Mouse (Mus musculus): ENCODE results near the gene Gm9008.
"Not testable (repeated sequence)": the region's sequence is repeated elsewhere in the genome, so short reads cannot be mapped to it uniquely, and the experiment has no call there.

Gm9008 gene

GRCm38 (mm10) chr6:76497054-76497835 is at the start of gene Gm9008:
Gm9008 (minus strand) TSS chr6:76497784.
- DNase-seq (ENCODE audit: low read depth, low spot score) = not testable (repeated sequence)

DNA sequence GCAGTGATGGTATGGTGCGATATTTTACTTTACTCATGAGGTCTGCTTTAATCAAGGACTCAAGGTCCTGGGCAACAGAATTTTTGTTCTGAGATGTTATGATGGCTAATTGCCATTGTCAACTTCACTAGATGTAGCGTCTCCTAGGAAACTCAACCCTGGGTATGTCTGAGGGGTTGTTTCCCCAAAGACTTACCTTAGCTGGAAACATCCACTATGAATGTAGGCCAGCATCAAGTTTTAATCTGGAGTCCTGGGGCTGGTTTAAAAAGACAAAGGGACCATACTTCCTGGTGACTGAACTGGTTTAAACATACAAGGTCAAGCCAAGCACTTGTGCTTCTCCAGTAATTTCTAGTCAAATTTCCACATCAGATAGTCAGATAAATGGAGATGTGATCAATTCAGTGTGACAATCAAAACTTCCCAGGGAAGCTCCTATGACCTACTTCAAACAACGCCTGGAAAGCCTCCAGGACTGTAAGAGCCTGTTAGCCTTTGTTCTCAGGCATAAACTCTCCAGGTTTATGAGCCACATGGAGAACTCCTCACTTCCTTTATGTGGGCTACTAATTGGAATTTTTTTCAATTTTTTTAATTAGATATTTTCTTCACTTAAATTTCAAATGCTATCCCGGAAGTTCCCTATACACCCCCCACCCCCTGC is 24.5 kb upstream of the Gm9008 start:
- no peak for DNase-seq (ENCODE audit: low read depth, low spot score)

GRCm38 (mm10) chr6:76510200-76510599 is 12.6 kb upstream of the Gm9008 start:
- DNase-seq (ENCODE audit: low read depth, low spot score) = no peak

DNA sequence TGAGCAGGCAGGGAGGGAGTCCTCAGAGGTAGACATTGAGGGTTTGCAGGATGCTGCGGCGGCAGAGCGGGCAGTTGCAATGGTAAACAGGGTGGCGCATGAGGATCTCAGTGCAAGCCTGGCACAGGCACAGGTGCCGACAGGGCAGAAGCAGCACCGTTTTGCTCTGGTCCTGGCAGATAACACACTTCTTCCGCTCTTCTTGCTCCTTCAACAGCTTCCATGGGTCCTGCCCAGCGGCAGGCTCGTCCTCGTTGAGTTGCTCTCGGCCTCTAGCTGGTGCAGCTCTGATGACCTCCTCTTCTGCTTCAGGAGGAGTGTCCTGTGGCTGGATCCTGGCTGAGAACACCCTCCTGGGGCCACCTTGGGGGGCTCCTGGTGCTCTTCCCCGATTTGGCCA is 1.2 kb downstream of the Gm9008 start:
- not testable (repeated sequence) for DNase-seq (ENCODE audit: low read depth, low spot score)

GRCm38 (mm10) chr6:76468194-76468593 is 29.4 kb downstream of the Gm9008 start:
- DNase-seq (ENCODE audit: low read depth, low spot score) = peak; percentile 0
